Mouse (Mus musculus): Measurements from ENCODE around the gene Slc10a7.
"Not testable (repeated sequence)": the region's sequence is repeated elsewhere in the genome, so short reads cannot be mapped to it uniquely, and the experiment has no call there.

The Slc10a7 gene

DNA sequence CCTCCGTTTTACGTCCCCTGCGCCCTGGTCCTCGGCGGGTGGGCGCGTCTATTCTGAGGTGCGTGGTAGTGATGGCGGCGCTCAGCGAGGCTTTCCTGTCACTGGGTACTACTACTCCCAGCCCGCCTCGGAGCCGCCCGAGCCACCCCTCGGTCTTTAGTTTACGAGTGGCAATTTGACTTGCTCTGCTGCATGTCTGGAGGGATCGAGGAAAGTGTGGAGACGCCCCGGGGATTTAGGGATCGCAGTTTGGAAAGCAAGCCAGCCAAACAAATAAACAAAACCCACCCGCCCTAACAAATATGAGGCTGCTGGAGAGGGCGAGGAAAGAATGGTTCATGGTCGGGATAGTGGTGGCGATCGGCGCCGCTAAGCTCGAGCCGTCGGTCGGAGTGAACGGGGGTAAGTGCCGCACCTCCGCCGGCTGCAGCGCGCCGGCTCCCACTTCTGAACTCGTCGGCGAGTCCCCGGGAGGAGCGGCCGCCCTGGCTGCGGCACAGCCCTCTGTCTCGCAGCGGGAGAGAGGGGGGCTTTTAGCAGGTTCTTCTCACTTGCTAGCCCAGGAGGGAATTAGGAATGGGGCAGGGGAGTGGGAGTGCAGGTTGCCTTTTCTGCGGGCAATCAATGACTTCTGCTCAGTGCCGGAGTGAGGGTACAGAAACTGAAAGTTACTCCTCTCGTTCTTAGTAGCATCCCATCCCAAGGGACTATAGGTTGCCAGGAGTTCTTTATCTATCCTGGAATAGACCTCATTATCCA, at the start of gene Slc10a7:
Gene Slc10a7, plus strand, starts transcription at position 74 of the 759 bp plus-strand sequence.
- CTCF ChIA-PET: interaction anchor here (0.6 kb wide), 1 partner anchor 438 kb away, joined by 4 read pairs; no protein-coding TSS in a partner anchor

DNA sequence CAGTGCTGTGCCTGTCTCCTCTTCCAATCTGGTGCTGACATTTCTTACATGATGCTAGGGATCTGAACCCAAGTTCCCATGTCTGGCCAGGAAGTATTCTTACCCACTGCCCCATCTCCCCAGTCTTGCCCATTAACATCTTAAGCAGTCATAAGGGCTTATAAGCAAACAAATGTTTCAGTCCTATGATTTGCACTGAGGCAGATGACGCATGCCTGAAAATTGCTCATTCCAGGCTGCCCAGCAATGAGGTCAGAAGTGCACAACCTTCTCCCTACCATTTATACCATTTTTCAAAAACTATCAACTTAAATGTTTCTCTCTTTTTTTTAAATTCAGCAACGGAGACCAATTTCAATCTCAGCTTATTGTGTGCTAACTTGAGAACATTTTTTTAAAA, 45.2 kb upstream of the Slc10a7 start:
- CTCF ChIA-PET: no interaction called here

GRCm38 (mm10) chr8:78467889-78468288, 41.3 kb upstream of the Slc10a7 start:
- CTCF ChIA-PET: no interaction called here

GRCm38 (mm10) chr8:78477051-78477829, 31.9 kb upstream of the Slc10a7 start:
- CTCF ChIA-PET: interaction anchor here (0.6 kb wide), 1 partner anchor 22 kb away, joined by 9 read pairs; no protein-coding TSS in a partner anchor

- CTCF ChIA-PET: no interaction called here
Observed at GRCm38 (mm10) chr8:78489733-78490132, 19.4 kb upstream of the Slc10a7 start.

- CTCF ChIA-PET: interaction anchor here (0.6 kb wide), 1 partner anchor 64 kb away, joined by 19 read pairs; no protein-coding TSS in a partner anchor
Observed at GRCm38 (mm10) chr8:78493031-78493430, 16.1 kb upstream of the Slc10a7 start.

DNA sequence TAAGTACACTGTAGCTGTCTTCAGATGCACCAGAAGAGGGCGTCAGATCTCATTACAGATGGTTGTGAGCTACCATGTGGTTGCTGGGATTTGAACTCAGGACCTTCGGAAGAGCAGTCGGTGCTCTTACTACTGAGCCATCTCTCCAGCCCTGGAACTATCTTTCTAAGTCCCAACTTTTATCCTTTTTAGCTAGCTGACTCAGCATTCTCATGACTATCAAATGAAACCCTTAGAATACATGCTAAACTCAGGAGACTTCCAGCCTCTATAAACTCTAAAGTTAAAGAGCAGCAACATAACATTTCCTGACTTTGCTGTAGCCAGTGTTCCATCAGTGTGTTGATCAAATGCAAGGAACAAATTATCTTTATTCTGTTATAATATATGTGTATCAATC, 12.9 kb upstream of the Slc10a7 start:
- CTCF ChIA-PET: not testable (repeated sequence)

DNA sequence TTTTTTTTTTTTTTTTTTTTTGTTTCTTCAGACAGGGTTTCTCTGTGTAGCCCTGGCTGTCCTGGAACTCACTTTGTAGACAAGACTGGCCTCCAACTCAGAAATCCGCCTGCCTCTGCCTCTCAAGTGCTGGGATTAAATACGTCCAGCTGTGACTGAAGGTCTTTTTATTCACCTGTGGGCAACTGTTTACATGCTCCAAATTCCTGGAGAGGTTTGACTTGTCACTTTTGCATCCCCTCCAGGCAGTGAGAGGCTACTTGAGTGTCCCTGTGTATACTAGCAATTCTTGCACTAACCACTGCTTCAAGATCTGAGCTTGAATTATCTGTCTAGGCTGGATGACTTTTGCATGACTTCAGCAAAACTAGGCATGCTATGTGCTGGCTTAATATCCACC, 6.4 kb upstream of the Slc10a7 start:
- CTCF ChIA-PET: no interaction called here

DNA sequence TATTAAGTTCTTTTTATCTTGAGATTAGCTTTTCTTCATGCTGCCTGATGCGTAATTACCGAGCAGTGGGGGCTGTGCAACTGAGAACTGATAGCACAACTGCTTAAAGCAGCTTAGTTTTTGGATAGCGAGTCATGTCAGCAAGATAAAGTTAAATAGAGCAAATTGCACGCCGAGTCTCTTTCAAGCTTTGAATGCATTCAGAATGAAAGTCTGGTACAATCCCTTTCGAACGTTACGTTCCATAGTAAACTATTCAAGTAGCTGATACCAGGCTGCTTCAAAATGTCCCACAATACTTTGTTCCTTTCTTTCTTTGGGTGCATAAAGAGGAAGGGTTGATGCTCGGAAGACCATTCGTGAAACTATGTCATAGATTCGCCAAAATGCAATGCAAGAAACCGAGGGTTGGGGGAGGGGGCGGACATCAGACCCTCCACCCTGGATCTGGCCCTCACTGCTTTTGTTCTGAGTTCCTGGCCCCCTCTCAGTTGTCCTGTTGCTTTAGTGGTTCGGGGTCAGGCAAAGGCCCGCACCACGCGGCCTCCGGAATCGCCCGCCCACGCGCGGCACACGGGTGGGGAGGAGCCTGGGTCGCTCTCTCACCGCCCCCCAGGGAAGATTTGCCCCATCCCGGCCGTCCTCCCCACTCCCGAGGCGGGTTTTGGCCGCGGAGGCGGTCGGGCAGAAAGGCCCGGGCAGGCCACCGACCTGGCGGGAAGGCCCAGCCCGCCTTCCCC, 997 bp upstream of the Slc10a7 start:
- CTCF ChIA-PET: no interaction called here

DNA sequence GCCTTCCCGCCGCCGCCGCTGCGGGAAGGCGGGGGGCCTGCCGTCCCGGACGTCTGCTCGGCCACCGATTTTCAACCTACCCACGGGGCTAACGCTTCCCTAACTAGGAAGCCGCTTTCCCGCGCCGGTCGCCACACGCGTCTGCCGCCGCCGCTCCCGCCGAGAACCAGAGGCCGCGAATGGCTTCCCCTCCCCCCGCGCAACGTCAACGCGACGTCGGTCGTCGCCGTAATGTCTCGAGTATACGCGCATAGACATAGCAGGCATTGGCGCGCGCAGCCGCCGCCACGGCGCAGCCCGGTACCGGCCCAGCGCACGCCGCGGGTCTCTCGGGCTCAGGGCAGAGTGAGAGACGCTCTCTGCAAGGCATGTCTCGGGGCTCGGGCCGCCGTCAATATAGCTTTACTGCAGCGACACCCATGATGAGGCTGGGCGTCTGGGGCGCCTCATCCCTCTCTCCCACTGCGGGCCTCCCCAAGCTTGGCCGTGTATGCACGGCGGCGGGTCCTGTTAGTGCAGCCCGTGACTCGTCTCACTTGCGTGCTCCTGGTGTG, 350 bp upstream of the Slc10a7 start, which contains the start of gene Rbmxl1:
Gene Rbmxl1, minus strand, starts transcription at position 180 of the 554 bp plus-strand sequence.
- CTCF ChIA-PET: interaction anchor here (0.6 kb wide), 1 partner anchor 438 kb away, joined by 4 read pairs; no protein-coding TSS in a partner anchor

DNA sequence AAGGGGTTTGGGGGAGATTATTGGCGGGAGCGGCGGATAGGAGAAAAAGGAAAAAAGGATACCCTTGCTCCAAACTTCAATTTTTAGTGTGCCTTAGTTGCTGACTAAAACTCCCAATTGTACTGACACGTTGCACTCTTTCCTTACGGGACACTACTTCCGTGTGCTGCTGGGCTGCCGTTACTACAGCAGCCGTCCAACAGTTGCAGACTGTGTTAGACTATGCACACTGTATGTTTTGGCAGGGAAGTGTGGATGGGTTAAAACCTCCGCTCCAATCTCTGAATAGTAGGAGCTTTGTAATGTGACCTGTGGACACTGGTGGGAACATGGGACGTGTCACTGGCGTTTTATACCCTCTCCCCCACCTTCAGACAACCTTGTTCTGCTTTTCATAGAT, 948 bp downstream of the Slc10a7 start:
- CTCF ChIA-PET: no interaction called here

DNA sequence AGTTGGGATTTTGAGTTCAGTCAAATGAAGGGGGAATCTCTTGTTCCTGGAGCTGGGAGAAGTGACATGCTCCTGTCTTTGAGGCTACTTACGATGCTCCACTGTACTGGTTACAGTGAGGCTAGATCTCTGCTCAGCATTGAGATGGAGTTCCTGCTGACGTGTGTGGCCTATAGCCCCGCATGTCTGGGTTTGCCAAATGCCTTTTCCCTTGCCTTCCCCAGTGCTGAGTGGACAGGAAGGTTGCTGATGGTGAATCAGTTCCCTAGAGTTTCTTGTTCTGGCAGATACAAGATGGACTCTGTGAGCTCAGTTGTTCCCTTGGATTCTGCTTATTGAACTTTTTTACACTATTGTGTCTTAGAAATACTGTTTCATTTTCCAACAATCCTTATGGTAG, 1.8 kb downstream of the Slc10a7 start:
- CTCF ChIA-PET: no interaction called here

DNA sequence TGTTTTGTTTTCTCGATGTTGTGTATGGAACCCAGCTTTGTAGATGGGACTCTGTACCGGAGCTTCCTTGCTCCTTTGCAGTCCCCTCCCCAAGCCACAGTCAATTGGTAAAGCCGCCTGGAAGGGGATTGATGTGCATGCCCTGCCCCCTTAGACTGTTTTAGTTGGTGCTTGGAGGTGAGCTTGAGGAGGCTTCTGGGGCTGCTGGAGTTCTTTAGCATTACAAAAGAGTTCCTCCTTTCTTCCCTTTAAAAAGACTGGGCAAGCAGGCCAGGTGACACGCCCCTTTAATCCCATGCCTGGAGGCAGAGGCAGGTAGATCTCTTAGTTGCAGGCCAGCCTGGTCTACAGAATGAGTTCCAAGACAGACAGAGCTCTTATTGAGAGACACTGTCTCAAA, 4.0 kb downstream of the Slc10a7 start:
- CTCF ChIA-PET: no interaction called here

DNA sequence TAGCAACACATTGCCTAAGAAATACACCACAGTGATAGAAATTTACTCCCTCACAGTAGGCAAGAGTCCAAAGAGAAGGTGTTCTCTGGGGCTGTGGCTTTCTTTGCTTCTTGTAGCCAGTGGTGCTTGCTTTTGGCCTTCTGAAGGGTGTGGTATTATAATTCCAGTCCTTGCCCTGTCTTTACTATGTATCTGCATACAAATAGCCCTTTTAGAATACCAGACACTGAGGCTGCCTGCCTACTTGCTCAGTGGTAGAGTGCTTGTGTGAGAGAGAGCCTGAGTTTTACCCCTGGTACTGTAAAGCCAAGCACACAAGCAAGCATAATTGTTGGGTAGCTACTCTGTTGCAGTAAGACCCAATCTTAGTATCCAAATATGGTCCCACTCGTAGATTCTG, 5.6 kb downstream of the Slc10a7 start:
- CTCF ChIA-PET: no interaction called here

DNA sequence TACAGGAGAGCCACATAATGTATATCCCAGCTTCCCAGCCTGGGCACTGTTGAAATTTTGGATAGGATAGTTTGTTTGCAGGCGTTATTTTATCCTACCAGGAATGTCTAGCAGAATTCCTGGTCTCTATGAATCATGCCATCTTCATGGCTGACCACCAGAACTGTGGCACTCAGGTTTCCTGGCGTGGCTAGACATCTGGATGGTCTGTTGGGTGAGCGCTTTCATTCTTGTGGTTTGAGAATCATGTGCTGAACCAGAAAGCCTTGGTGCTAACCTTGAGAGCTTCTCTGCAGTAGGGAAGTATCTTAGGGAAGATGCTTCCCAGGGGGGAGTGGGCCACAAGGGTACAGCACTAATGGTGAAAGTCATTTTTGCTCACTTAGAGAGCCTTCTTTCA, 6.0 kb downstream of the Slc10a7 start:
- CTCF ChIA-PET: no interaction called here

DNA sequence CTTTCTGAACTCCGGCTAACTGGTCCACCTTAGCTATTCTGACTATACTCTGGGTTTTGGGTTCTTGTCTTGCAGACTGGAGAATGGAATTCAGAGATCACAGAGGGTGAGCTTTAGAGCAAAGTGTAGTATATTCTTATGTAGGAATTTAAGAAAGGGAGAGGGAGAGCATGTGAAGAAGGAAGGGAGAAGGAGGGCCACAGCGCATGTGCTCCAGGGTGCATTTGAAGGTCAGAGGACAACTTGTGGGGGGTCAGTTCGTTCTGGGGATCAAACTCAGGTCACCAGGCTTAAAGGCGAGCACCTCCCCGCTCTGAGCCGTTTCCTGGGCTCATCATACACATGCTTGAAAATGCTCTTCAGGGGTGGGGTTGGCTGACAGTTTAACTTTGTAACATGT, 24.8 kb downstream of the Slc10a7 start:
- CTCF ChIA-PET: no interaction called here

- CTCF ChIA-PET: no interaction called here
Observed at GRCm38 (mm10) chr8:78536716-78537115, 27.6 kb downstream of the Slc10a7 start.

GRCm38 (mm10) chr8:78537795-78538194, 28.6 kb downstream of the Slc10a7 start:
- CTCF ChIA-PET: no interaction called here

DNA sequence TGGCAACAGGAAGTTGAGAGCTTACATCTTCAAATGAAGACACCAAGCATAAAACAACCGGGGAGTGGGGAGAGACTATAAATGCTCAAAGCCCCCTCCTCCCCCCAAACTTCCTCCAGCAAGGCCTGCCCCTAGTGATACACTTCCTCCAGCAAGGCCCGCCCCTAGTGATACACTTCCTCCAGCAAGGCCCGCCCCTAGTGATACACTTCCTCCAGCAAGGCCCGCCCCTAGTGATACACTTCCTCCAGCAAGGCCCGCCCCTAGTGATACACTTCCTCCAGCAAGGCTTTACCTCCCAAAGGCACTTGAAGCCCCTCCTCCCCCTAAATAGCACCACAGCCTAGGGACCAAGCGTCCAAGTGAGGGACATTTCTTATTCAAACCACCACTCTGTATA, 33.5 kb downstream of the Slc10a7 start:
- CTCF ChIA-PET: not testable (repeated sequence)

GRCm38 (mm10) chr8:78543621-78544020, 34.5 kb downstream of the Slc10a7 start:
- CTCF ChIA-PET: no interaction called here

DNA sequence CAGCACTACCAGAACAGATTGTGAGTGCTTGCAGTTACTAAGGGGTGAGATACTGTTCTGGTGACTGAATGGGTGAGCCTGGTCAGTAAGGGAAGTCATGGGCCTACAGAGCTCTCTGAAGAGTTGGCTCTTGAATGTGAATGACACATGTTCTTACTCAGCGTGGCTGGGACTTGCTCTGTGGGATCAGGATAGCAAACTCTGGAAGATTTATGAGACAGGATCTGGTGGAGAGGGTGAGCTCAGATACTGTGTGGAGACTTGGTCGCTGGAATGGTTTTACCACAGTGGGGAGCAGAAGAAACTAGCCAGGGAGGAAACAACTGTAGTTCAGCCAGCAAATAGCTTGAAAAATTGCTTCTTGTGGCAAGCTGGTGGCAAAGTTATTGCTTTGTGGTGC, 35.4 kb downstream of the Slc10a7 start:
- CTCF ChIA-PET: no interaction called here
